Mouse (Mus musculus): ENCODE measurements around the gene Tnnt3.

The Tnnt3 gene

GRCm38 (mm10) chr7:142538766-142539165 lies 40.1 kb downstream of the Tnnt3 start:
- DNase-seq (ENCODE audit: low read depth, low spot score) = no peak

GRCm38 (mm10) chr7:142539828-142540227 lies 41.2 kb downstream of the Tnnt3 start:
- peak; percentile 73 for DNase-seq (ENCODE audit: low read depth, low spot score)

- DNase-seq (ENCODE audit: low read depth, low spot score) = no peak
Observed at GRCm38 (mm10) chr7:142542771-142543303, 44.2 kb downstream of the Tnnt3 start.

GRCm38 (mm10) chr7:142545967-142546366 lies 47.3 kb downstream of the Tnnt3 start:
- DNase-seq (ENCODE audit: low read depth, low spot score) = peak; percentile 74

- peak; percentile 95 for DNase-seq (ENCODE audit: low read depth, low spot score)
Observed at GRCm38 (mm10) chr7:142547874-142548273, 49.2 kb downstream of the Tnnt3 start.

- peak; percentile 89 for DNase-seq (ENCODE audit: low read depth, low spot score)
Observed at GRCm38 (mm10) chr7:142548706-142549105, 50.1 kb downstream of the Tnnt3 start.

- DNase-seq (ENCODE audit: low read depth, low spot score) = no peak
Observed at GRCm38 (mm10) chr7:142549941-142550763, 51.5 kb downstream of the Tnnt3 start.

- DNase-seq (ENCODE audit: low read depth, low spot score) = no peak
Observed at GRCm38 (mm10) chr7:142550935-142551373, 52.3 kb downstream of the Tnnt3 start.

- no peak for DNase-seq (ENCODE audit: low read depth, low spot score)
Observed at GRCm38 (mm10) chr7:142551691-142552090, 53.1 kb downstream of the Tnnt3 start.

GRCm38 (mm10) chr7:142552591-142553416 lies 54.2 kb downstream of the Tnnt3 start:
- peak; percentile 89 for DNase-seq (ENCODE audit: low read depth, low spot score)

GRCm38 (mm10) chr7:142553417-142554335 lies 55.0 kb downstream of the Tnnt3 start:
- DNase-seq (ENCODE audit: low read depth, low spot score) = no peak

GRCm38 (mm10) chr7:142554625-142555024 lies 56.0 kb downstream of the Tnnt3 start:
- no peak for DNase-seq (ENCODE audit: low read depth, low spot score)

- DNase-seq (ENCODE audit: low read depth, low spot score) = no peak
Observed at GRCm38 (mm10) chr7:142555366-142556088, 56.9 kb downstream of the Tnnt3 start.

- no peak for DNase-seq (ENCODE audit: low read depth, low spot score)
Observed at GRCm38 (mm10) chr7:142556089-142556476, 57.4 kb downstream of the Tnnt3 start.

GRCm38 (mm10) chr7:142557696-142558095 lies 59.1 kb downstream of the Tnnt3 start:
- DNase-seq (ENCODE audit: low read depth, low spot score) = no peak

GRCm38 (mm10) chr7:142558511-142559146 lies 60.0 kb downstream of the Tnnt3 start:
- no peak for DNase-seq (ENCODE audit: low read depth, low spot score)

GRCm38 (mm10) chr7:142559651-142560175 lies 61.1 kb downstream of the Tnnt3 start:
- peak; percentile 97 for DNase-seq (ENCODE audit: low read depth, low spot score)

- no peak for DNase-seq (ENCODE audit: low read depth, low spot score)
Observed at GRCm38 (mm10) chr7:142560942-142561855, 62.6 kb downstream of the Tnnt3 start.
